Mouse (Mus musculus) forebrain, embryonic 15.5 days (tissue): ENCODE measurements at regions not wholly inside any gene's neighbourhood (a gene's known extent, or its start where the extent isn't known, plus 50 kb on each side); places are given as distances from the start of the nearest gene placed in this dataset.

Experiments
- ATAC-seq: fragments of 200-750 bp; cut with Nextera tagmentation; replicated peaks from 2 replicates; pipeline ENCODE4 v1.8.0; 2017; ENCODE audit warnings: mild to moderate bottlenecking, moderate TSS enrichment, moderate library complexity
- H3K27ac ChIP-seq: fragments of 300-500 bp; sonication (generic); replicated peaks from 2 replicates; pipeline ENCODE4 v1.5.1; 2015; ENCODE audit warnings: mild to moderate bottlenecking, inconsistent platforms
- H3K27me3 ChIP-seq: fragments of 300-500 bp; sonication (generic); 2 replicates; pipeline ENCODE4 v1.6.1; 2015; ENCODE audit warnings: inconsistent platforms
- H3K36me3 ChIP-seq: fragments of 300-500 bp; sonication (generic); 2 replicates; pipeline ENCODE4 v1.6.1; 2015; ENCODE audit warnings: mild to moderate bottlenecking, inconsistent platforms
- H3K4me1 ChIP-seq: fragments of 300-500 bp; sonication (generic); 2 replicates; pipeline ENCODE4 v1.6.1; 2015; ENCODE audit warnings: inconsistent platforms
- H3K4me2 ChIP-seq: fragments of 300-500 bp; sonication (generic); replicated peaks from 2 replicates; pipeline ENCODE4 v1.6.1; 2015; ENCODE audit warnings: mild to moderate bottlenecking, inconsistent platforms
- H3K4me3 ChIP-seq: fragments of 300-500 bp; sonication (generic); 2 replicates; pipeline ENCODE4 v1.5.1; 2015; ENCODE audit warnings: mild to moderate bottlenecking, inconsistent platforms
- H3K9ac ChIP-seq: fragments of 300-500 bp; sonication (generic); replicated peaks from 2 replicates; pipeline ENCODE4 v1.6.1; 2015; ENCODE audit warnings: mild to moderate bottlenecking, inconsistent platforms
- H3K9me3 ChIP-seq: fragments of 300-500 bp; sonication (generic); 2 replicates; pipeline ENCODE4 v1.6.1; 2016; ENCODE audit warnings: inconsistent platforms
- WGBS: fragments of 180-500 bp; shearing (Covaris S2); methylation state at CpG from one replicate; pipeline ENCODE4 v1.1.7; 2015; ENCODE audit warnings: mixed read lengths; 5-methylcytosine and 5-hydroxymethylcytosine counted together

DNA sequence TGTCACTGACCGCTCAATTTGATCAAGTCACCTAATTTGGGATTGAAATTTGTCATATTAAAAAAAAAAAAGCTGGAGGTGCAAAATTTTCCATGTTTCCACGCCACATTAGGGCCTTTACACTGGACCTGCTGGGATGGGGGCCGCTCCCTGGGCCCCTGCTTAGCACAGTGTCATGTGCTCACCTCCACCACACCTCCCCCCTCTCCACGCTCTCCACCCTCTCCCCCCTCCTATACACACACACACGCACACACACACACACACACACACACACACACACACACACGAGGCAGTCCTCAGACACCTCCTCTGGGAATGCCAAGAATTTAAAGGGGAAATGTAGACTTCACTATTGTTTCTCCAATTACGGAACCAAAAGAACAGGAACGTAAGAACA lies 156.8 kb upstream of the Arid2 start:
- Histone ChIP-seq H3K9ac (no peak overlapping the region), H3K9me3 (no peaks in the 10 kb centered on the region), H3K36me3 (no peaks in the 10 kb centered on the region), H3K4me2 (no peak overlapping the region), H3K4me3 (no peak overlapping the region), H3K27ac (no peak overlapping the region), H3K4me1 (peaks cover 12% of the 10 kb centered on the region), H3K27me3 (no peaks in the 10 kb centered on the region)
- 80% methylated on average over 8 of the region's 8 CpGs for WGBS
- no peak for ATAC-seq

DNA sequence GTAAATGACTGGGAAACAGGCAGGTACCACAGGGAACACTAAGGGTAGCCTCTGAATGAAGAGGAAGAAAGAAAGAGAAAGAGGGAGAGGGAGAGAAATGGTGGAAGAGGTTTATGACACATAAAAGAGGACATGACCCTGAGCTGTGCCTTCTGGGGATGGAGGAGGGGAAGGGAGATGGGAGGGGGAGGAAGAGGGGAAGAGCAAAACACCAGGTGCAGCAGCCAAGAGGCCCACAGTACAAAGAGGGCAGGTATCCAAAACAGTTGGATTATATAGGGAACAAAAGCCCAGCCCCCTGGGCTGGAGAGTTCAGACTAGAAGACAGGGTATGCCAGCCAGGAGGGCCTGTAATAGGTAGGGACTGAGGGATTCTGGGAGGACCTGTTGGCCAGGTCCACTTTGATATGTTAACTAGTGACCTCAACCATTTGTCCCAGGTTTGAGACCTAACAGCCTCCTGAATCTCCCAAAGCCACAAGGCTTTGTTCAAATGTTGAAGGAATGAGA lies 155.7 kb upstream of the Arid2 start:
- no peak overlapping the region for H3K27ac ChIP-seq
- ATAC-seq = no peak
- H3K4me1 ChIP-seq = peaks cover 12% of the 10 kb centered on the region
- no peaks in the 10 kb centered on the region for H3K9me3 ChIP-seq
- no peaks in the 10 kb centered on the region for H3K27me3 ChIP-seq
- H3K4me3 ChIP-seq = no peak overlapping the region
- no peak overlapping the region for H3K4me2 ChIP-seq
- no peaks in the 10 kb centered on the region for H3K36me3 ChIP-seq
- no peak overlapping the region for H3K9ac ChIP-seq

DNA sequence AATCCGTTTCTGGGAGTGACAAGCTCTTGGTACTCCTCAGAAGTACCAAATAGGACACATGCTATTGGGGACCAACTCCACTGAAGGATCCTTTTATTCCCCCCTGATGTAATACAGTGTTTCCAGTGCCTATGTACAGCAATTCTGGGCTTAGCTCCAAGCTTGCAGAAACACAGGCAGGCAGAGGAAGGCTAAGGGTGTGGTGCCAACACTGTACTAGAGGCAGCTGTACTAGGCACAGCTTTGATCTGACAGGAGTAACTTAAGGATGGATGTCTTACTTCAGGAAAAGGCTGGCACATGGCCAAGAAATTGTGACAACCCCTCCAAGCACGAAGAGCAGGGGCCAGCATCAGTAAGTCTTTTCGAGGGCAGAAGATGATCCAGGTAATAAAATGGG lies 154.7 kb upstream of the Arid2 start:
- no peaks in the 10 kb centered on the region for H3K9me3 ChIP-seq
- no peak overlapping the region for H3K4me3 ChIP-seq
- peak; percentile 85 for ATAC-seq
- H3K27me3 ChIP-seq = no peaks in the 10 kb centered on the region
- H3K9ac ChIP-seq = no peak overlapping the region
- 33% methylated on average over 3 of the region's 3 CpGs for WGBS
- no peak overlapping the region for H3K27ac ChIP-seq
- peaks cover 12% of the 10 kb centered on the region for H3K4me1 ChIP-seq
- no peak overlapping the region for H3K4me2 ChIP-seq
- H3K36me3 ChIP-seq = no peaks in the 10 kb centered on the region

DNA sequence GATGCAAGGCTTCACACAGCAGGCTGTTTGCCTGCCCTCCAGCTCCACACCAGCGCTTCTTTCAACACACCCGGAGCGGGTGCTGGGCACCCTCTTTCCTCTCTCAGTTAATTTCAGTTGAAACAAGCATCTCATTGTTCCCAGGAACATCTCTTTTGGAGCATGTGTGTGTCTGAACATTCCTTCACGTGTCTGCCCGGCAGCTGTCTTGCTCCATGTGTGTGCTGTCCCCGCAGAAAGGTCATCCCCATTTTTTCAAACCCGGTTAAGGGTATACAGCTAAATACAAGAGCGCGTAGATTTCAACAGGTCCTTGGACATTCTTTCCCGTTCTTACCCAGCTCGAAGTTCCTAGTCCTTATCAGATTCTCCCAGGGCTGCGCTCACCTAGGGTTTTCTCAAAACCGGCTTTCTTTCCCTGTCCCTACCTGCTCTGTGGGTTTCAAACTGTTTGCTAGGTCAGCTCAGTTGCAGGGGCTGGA lies 152.0 kb upstream of the Arid2 start:
- H3K36me3 ChIP-seq = no peaks in the 10 kb centered on the region
- H3K4me2 ChIP-seq = no peak overlapping the region
- no peak overlapping the region for H3K4me3 ChIP-seq
- WGBS = 26% methylated on average over 13 of the region's 13 CpGs
- no peak for ATAC-seq
- H3K27ac ChIP-seq = no peak overlapping the region
- no peak overlapping the region for H3K9ac ChIP-seq
- H3K4me1 ChIP-seq = peaks cover 12% of the 10 kb centered on the region
- H3K9me3 ChIP-seq = no peaks in the 10 kb centered on the region
- H3K27me3 ChIP-seq = no peaks in the 10 kb centered on the region

DNA sequence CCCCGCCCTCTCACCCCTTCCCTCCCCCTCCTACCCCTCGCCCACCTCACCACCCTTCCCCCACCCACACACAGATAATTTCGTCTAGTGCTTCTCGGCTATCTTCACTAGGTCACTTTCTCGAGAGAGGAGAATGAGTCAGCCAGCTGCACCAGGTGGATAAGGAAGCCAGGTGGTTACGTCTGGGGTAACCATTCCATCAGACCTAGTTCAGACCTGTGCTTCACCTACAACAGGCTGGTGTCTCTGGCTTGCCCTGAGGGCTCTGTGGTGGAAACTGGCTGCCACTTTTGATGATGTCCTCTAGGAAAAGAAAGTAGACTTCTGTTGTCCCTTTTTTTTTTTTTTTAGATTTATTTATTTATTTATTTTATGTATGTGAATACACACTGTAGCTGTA lies 151.5 kb upstream of the Arid2 start:
- no peak for ATAC-seq
- H3K4me2 ChIP-seq = no peak overlapping the region
- no peaks in the 10 kb centered on the region for H3K36me3 ChIP-seq
- H3K9ac ChIP-seq = no peak overlapping the region
- H3K4me3 ChIP-seq = no peak overlapping the region
- H3K4me1 ChIP-seq = peaks cover 12% of the 10 kb centered on the region
- H3K27me3 ChIP-seq = no peaks in the 10 kb centered on the region
- H3K9me3 ChIP-seq = no peaks in the 10 kb centered on the region
- 61% methylated on average over 5 of the region's 6 CpGs for WGBS
- no peak overlapping the region for H3K27ac ChIP-seq

DNA sequence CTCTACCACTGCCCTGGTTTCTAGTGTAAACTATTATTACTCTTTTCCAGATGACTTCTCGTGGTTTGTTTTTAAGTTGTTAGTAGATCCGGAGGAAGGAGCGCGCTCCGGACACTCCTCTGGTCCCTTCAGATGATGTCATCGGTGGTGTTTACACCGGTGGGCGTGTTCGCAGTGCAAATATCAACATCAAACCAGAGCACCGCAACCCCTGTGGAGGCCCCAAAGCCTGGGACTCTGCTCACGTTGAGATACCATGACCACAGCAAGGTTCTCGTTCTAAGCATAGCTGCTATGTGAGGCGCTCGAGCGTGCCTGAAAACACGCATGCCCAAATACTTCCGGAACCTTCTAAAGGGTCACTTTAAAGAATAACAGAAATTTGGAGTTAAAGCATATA lies 149.8 kb upstream of the Arid2 start:
- WGBS = 93% methylated on average over 17 of the region's 17 CpGs
- H3K27ac ChIP-seq = no peak overlapping the region
- H3K4me1 ChIP-seq = peaks cover 7% of the 10 kb centered on the region; the same call in 1 of the 2 replicates
- H3K9me3 ChIP-seq = no peaks in the 10 kb centered on the region
- H3K36me3 ChIP-seq = no peaks in the 10 kb centered on the region
- ATAC-seq = no peak
- H3K27me3 ChIP-seq = no peaks in the 10 kb centered on the region
- H3K4me2 ChIP-seq = no peak overlapping the region
- H3K9ac ChIP-seq = no peak overlapping the region
- H3K4me3 ChIP-seq = no peak overlapping the region

DNA sequence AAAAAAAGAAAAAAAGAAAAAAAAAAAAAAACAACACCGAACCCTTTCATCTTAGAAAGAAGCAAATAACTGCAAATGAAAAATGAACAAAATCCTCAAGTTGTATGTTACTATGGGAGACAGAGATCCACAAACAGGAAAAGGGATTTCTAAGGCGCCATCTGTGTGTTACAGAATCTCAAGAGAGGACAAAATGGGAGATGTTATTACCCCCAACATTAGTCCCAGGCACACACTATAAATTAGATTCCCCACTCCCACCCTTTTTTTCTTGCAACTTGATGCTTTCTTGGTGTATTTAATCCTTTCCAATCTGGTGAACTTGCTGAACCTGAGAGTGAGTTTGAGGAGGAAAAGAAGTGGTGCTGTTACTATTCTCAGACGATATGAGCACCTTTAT lies 149.4 kb upstream of the Arid2 start:
- 94% methylated on average over 3 of the region's 3 CpGs for WGBS
- ATAC-seq = no peak
- H3K9me3 ChIP-seq = no peaks in the 10 kb centered on the region

DNA sequence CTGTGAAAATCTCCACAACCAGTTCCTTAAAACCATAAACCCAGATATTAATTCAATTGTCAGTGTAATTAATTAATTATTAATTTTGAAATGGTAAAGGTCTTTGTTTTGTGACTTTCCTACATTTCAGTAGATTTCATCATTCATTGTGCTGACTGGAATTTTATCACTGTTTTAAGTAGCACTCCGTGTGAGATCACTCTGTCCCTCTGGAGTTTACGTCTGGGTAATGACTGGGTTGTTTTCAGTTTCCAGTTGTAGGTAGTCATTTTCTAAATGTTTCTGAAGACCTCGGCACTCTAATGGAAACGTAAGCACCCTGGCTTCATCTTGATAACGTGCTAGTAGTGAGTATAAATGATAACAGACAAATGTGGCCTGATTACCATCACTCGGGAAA lies 133.8 kb upstream of the Arid2 start:
- no peaks in the 10 kb centered on the region for H3K9me3 ChIP-seq
- 65% methylated on average over 6 of the region's 6 CpGs for WGBS
- H3K4me1 ChIP-seq = no peaks in the 10 kb centered on the region
- no peak for ATAC-seq
- H3K4me3 ChIP-seq = no peak overlapping the region
- H3K27ac ChIP-seq = no peak overlapping the region
- no peak overlapping the region for H3K9ac ChIP-seq
- no peak overlapping the region for H3K4me2 ChIP-seq
- no peaks in the 10 kb centered on the region for H3K27me3 ChIP-seq
- H3K36me3 ChIP-seq = no peaks in the 10 kb centered on the region

More for the DNA sequence above, 149.4 kb upstream of the Arid2 start:
- Histone ChIP-seq H3K4me1 (0 out of 2 replicates have a peak, but pooled peaks cover 3% of the 10 kb centered on the region), H3K4me3 (no peak overlapping the region), H3K27me3 (no peaks in the 10 kb centered on the region), H3K4me2 (no peak overlapping the region), H3K9ac (no peak overlapping the region), H3K36me3 (no peaks in the 10 kb centered on the region), H3K27ac (no peak overlapping the region)

DNA sequence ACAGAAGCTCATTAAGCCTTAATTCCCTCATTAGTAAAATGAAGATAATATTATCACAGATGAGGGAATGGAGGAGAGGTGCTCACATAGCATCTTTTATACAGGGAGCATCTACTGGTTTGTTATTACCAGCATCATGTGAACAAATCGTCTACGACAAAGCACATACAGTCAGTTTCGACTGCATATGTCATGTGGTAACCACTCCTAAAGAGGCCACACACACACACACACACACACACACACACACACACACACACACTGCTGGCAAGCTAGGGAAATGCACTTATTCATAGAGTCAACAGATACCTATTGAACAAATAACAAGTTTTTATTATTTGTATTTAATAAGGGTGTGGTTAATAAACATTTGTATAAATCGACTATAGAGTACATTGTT lies 129.0 kb upstream of the Arid2 start:
- Histone ChIP-seq H3K27ac (no peak overlapping the region), H3K36me3 (no peaks in the 10 kb centered on the region), H3K9me3 (no peaks in the 10 kb centered on the region), H3K4me2 (no peak overlapping the region), H3K4me1 (no peaks in the 10 kb centered on the region), H3K4me3 (no peak overlapping the region), H3K27me3 (no peaks in the 10 kb centered on the region), H3K9ac (no peak overlapping the region)
- WGBS = 77% methylated on average over 4 of the region's 4 CpGs
- no peak for ATAC-seq

DNA sequence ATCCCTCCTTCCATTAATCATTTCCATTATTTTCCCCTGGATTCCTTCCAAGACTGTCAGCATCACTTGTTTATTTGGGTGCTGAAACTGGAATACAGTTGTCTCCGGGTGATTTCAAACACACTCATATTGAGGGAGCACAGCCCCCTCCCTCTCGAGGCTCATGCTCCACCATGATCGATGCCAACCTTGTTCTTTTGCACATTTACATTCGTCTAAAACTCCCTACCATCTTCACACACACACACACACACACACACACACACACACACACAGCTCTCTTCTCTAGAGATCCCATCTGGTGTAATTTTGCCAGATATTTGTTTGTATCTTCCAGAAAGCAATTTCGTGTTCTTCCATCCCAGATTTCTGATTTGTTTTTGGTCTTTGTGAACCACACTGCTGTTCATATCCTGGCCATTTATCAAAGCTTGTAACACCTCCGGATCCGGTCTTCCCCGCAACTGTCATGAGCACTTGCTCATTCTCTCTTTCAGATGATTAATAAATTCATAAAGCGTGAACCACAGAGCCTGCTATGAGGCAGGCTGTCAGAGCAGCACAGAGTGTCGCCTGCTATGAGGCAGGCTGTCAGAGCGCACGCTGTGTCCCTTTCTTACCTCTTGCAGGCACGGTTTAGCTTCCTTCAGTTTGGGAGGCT lies 122.4 kb upstream of the Arid2 start:
- H3K4me1 ChIP-seq = peaks cover 28% of the 10 kb centered on the region
- peak overlapping the region; percentile 32 for H3K4me2 ChIP-seq
- ATAC-seq = peak; percentile 85
- no peaks in the 10 kb centered on the region for H3K36me3 ChIP-seq
- H3K9ac ChIP-seq = peak overlapping the region; percentile 16
- 34% methylated on average over 13 of the region's 13 CpGs for WGBS
- no peaks in the 10 kb centered on the region for H3K9me3 ChIP-seq
- peak overlapping the region; percentile 12 for H3K4me3 ChIP-seq
- H3K27me3 ChIP-seq = no peaks in the 10 kb centered on the region
- H3K27ac ChIP-seq = peak overlapping the region; percentile 81

DNA sequence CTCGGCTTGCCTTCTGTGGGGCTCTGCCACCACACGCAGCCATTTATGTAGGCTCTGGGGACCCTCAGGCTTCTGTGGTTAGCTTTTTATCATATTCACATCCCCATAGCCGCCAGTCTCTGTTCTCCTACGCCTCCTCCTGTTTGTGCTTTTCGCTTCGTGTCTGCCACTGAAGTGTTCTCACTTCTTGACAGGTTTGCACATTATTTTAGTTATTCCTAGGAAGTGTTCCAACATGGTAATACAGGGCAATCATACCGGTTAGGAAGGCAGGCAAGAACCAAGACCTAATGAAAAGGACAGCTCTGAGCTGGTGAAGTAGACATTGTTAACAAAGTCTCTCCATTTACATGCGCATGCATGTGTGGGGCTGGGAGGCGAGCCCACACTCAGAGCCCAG lies 120.1 kb upstream of the Arid2 start:
- Histone ChIP-seq H3K36me3 (no peaks in the 10 kb centered on the region), H3K27me3 (peaks cover 4% of the 10 kb centered on the region; the same call in 1 of the 2 replicates), H3K9me3 (no peaks in the 10 kb centered on the region), H3K27ac (no peak overlapping the region), H3K4me1 (peaks cover 35% of the 10 kb centered on the region), H3K4me3 (no peak overlapping the region), H3K4me2 (no peak overlapping the region), H3K9ac (no peak overlapping the region)
- WGBS = 59% methylated on average over 9 of the region's 9 CpGs
- no peak for ATAC-seq

DNA sequence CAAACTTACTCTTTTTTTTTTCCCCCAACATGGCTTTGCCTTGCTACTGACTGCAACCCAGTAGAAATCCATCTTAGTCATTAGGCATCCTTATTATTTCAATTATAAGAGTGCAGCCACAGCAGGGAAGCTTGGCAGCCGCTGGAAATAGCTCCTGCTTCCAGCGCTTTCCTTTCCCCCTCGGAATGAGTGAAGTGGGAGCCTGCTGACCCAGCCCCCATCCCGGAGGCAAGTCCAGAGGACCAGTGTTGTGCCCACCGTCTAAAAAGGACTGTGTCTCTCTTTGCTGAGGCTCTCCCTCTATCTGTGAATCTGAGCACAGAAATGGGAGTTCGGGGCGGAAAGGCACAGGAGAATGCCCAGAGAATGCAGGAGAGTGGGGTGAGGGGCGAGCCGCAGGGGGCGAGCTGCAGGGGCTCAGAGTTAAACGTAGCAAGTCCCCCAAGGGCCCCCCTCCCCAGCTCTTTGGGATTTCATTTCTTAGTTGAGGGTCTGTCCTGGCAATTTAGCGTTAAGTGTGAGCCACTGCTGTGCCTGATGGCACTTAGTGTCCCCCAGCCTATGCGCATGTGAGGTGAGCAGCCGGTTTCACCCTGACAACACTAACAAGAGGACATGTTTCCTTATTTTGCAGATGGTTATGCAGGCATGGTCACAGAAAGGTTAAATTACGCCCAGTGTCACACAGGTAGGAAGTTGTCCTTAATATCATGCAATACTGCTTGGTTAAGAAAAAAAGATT lies 117.4 kb upstream of the Arid2 start:
- H3K4me2 ChIP-seq = peak overlapping the region; percentile 38
- 0 out of 2 replicates have a peak, but pooled peaks have one; percentile 11 for ATAC-seq
- H3K27ac ChIP-seq = 0 out of 2 replicates have a peak overlapping the region, but pooled peaks have one; percentile 11
- H3K27me3 ChIP-seq = peaks cover 4% of the 10 kb centered on the region; the same call in 1 of the 2 replicates
- no peak overlapping the region for H3K9ac ChIP-seq
- H3K36me3 ChIP-seq = no peaks in the 10 kb centered on the region
- no peaks in the 10 kb centered on the region for H3K9me3 ChIP-seq
- peaks cover 31% of the 10 kb centered on the region for H3K4me1 ChIP-seq
- WGBS = 9% methylated on average over 15 of the region's 15 CpGs
- H3K4me3 ChIP-seq = peak overlapping the region; percentile 14; the same call in 1 of the 2 replicates
